Mouse (Mus musculus): ENCODE measurements around the gene Cmpk2. TPM values are rescaled to one million over a fixed set of nuclear protein-coding genes. Genes with fewer than 3 reads are reported as not detected.
"Not testable (repeated sequence)": the region's sequence is repeated elsewhere in the genome, so short reads cannot be mapped to it uniquely, and the experiment has no call there.

Cmpk2 gene
- total RNA-seq, 2 experiments from 2014 or later = 10.2 to 17.1 TPM

DNA sequence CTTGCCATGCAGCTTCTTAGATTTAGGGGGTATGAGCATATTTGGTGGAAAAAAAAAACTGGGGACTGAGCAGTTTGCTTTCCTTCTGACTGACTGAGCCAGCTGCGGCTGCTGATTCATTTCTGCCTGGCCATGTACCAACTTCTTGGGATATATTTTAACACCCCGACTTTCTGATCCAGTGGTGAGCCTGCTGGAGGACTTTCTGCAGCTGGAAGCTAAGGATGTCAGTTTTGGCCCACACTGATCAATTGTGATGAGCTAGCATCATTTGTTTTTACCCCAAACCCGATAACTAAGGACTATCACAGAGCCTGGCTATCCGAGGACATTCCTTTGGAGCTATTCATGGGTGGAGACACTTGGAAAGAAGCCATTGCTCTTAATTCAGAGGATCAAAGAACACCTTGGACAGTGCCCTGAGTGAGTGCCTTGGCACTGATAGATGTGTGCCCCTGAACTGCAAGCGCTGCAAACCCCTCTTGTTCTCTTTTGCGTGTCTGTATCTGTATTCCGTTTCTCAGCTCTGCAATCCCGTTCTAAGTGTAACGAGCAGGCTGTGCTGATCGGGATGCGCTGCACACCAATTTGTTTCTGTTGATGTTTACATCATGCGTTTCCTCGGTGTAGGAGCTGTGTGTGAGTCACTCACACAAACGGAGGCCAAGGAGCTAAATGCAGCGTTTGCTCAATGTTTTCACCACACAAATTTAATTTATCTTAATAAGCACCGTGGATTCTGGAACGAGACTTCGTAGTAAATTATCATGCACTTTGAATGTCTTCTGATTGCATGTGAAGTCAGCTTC is 9.4 kb downstream of the Cmpk2 start:
- peak in 1 of 2 experiments; percentile 49 for DNase-seq (ENCODE audit: low spot score in 2 of 2)

DNA sequence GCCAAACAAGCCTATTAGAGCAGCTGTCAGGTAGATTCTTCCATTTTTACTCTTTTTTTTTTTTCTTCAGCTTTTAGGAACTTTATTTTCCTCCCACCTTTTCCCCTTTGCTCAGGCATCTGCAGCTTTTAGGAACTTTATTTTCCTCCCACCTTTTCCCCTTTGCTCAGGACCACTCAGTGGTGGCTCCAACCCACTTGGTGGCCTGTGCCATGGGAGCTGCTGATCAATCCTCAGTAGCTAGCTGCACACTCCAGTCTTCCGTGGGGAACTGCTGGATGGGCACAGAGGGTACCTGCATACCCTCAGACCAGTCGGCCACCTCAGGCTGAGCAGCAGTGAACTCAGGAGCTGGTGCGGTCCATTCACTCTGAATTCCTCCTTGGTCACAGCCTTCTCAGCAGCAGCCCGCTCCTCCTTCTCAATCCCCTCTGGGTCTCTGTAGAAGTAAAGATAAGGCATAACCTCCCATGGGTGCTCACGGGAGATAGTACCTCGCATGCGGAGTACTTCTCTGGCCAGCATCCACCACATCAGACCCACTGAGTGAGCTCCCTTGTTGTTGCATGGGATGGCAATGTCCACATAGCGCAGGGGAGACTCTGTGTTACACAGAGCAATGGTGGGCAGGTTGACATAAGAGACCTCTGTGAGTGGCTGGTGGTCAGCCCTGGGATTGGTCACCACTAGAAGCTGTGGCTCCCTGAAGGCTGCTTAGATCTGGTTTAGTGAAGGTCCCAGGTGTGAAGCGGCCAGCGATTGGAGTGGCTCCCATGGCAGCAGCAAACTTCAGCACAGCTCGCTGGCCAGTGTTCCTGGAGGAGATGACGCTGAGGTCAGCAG is 17.0 kb downstream of the Cmpk2 start:
- not testable (repeated sequence) for DNase-seq (ENCODE audit: low spot score in 2 of 2)

DNA sequence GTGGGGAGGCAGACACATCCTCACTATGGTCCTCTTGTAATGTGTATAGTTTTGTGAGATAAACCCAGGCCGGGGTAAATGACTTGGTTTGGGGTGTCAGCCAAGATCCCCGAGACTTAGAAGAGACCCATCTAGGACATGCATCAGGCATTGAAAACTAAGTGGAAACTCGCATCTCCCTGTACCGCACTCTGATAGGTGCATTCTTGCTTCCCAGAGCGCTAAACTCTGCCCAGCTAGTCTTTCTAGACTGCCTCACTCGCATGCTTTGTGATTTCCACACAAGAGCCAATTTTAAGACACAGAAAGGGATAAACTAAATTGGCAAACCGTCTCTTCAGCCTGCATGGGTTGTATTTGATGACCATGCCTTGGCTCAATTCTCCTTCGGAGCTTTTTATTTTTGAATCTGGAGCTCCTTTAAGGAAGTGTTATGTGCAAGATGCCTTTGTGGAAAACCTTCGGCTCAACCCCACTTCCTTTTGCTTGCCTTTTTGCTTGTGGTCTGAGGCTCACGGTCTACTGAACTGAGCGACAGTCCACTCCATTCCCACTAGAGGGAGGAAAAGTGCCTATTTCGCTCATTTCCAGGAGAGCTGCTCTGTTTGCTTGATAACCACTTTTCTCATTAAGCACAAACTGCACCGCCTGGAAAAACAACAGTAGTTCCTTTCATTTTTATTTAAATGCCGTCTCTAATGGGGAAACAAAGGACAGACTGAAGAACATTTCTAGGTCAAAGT is 19.0 kb downstream of the Cmpk2 start:
- DNase-seq (ENCODE audit: low spot score in 2 of 2) = peak in 1 of 2 experiments; percentile 31

DNA sequence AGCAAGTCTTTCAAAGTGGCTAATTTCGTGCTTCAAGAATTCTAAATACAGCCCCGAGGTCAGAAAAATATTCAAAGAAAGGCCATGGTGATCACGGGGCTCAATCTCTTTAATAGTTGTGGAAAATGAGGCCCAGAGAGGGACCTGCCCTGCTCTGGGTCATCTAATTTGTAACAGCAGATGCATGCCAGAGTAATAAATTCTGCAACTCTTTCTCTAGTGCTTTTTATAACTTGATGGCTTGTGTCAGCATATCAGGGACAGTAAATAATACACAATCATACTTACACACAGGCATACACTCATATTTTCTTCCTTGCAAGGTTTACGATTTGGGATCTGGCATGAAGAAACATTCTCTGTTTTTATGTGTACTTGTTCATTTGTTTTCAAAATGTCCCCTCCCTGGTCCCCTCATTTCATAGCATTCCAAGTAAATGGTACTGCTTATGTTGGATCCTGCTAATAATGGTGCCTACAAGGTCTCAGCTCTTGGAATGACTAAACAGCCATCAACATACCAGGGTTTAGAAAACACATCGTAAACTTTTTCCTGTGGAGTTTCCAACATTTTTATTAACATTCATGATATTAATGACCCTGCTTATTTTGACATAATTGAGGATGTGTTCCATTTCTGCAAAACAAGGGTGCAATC is 19.7 kb downstream of the Cmpk2 start:
- no peak for DNase-seq (ENCODE audit: low spot score in 2 of 2)

DNA sequence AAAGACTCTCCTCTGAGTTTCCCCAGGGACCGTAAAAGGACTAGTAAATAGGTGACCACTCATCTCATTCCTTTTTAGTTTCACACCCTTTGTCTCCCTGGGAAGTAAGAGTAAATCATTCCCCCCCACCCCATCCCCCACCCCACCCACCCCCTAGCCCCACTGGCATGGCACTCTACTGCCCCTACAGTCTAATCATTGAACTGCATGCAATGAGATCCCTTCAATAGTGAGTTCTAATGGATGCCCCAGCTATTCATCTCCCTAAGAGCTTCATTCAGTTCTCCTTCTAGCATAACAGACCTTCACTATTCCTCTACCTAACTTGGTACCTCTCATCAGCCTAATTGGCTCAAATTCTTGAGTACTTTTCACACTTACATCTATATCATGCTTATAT is 20.9 kb downstream of the Cmpk2 start:
- DNase-seq (ENCODE audit: low spot score in 2 of 2) = no peak

DNA sequence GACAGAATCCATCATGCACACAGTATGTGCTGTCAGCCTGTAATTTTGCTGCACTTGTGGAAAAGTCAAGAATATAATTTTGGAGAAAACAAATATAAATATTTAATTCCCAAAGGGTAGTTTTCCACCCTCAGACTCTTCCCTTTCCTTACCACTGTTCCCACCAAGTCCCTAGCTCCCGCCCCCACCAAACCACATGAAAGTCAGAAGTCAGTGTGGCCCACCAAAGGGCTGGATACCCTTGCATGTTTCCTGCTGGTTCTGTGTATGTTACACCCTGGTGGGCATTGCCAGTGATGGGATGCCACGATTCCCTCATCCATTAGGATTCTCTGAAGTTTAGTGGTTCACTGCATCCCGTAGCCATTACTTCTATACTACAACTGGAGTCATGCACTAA is 32.0 kb downstream of the Cmpk2 start:
- DNase-seq (ENCODE audit: low spot score in 2 of 2) = no peak

DNA sequence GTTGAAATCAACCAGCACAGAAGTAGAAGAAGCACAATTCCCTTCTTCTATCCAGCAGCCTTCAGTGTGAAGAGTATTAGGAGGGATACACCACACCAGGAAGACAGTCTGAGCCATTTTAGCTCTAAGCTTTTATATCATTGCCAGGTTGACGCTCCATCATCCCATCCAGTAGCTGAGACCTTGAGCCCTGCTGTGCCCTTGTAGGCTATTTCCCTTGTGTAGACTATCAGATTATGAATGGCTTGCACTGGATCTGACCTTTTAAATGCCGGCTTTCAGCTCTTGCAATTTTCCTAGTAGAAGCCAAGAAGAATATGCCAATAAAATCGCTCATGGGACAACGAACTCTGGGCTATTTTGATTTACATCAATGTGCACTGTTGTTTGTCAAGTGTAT is 42.0 kb downstream of the Cmpk2 start:
- no peak for DNase-seq (ENCODE audit: low spot score in 2 of 2)

DNA sequence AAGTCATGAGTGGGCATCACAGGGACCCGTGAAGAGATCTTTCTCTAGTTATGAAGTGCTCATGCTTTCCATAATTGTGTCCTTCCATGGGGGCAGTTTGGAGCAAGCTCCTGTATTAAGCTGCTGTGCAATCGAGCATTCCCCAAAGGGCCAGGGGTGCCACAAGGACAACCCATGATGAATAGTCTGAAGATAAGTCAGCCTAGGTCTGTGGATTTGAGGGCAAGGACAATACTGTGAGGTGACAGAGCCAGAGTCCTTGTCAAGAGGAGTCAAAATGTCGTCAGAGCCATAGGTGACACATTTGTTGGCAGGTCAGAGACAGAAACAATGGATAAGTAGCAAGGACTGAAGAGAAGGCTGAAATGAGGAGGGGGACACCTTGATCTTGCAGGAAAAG is 49.2 kb downstream of the Cmpk2 start:
- DNase-seq (ENCODE audit: low spot score in 2 of 2) = peak in 1 of 2 experiments; percentile 9

DNA sequence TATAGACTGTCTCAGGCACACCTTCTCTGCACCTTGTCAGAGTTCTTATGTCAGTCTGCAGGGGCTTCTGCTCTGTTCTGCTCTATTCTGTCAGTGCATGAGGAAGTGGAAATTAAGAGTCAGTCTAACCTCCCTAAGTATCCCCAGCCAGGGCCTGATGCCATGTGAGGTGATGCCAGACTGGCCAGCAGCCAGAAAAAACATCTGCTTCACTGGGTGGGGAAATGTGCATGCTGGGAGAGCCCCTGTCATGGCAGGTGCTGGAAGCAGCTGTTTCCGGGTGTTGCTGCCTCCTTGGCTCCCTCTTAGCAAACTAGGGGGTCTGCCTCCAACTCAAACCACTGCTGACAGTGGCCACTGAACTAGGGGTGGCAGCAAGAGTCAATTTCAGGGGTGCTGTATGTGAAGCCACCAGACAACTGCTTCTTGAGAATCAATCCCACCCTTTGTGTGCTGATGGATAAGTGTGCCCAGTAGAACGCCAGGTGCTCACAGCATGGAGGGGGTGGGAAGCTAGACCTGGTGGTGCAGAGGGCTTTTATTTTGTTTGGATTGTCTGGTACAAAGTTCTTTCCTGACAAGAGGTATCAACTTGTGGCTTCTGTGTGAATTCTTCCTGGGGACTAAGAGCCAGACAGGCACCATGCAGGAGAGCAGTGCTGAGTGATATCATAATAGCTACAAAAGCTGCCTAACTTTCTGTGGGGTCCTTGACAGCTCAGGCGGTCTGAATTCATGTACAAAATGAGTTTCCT is 56.1 kb downstream of the Cmpk2 start:
- peak; percentile 12 to 20 for DNase-seq (ENCODE audit: low spot score in 2 of 2)

DNA sequence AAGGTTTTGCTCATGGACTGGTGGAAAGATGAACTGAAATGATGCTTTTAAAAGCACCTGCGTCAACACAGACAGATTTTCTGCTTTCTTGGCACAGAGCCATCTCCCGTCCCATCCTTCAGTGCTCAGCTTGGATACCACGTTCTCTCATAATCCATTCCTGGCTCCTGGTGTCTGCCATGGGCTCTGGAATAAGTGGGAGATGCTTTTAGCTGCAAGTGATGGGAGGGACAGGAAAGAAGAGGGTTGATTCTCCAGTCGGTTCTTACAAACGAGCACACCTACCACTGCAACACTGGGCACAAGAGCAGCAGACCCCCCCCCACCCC is 56.7 kb downstream of the Cmpk2 start:
- DNase-seq (ENCODE audit: low spot score in 2 of 2) = no peak

Other genes with a start within 250 kb of the Cmpk2 start
- 10 to 100 TPM; 18.6 to 19.2 TPM for gene Rnf144a, start 54.0 kb upstream of the Cmpk2 start, total RNA-seq (2021)
- gene Rsad2, start 12.8 kb upstream of the Cmpk2 start, total RNA-seq (2021) = 10 to 100 TPM; 12.3 to 17.7 TPM